Mouse (Mus musculus) kidney, postnatal 14 days (tissue): ENCODE measurements around the gene Agrn.
"Not testable (repeated sequence)": the region's sequence is repeated elsewhere in the genome, so short reads cannot be mapped to it uniquely, and the experiment has no call there.

Source experiments
- DNase-seq: peaks from one replicate; pipeline ENCODE4 v3.0.0; 2022; ENCODE audit warnings: mixed read lengths

Gene Agrn

GRCm38 (mm10) chr4:156200623-156201475 is 3.6 kb upstream of the Agrn start, which contains the start of gene Isg15:
Gene Isg15, minus strand, starts transcription at chr4:156200818.
- no peak for DNase-seq

DNA sequence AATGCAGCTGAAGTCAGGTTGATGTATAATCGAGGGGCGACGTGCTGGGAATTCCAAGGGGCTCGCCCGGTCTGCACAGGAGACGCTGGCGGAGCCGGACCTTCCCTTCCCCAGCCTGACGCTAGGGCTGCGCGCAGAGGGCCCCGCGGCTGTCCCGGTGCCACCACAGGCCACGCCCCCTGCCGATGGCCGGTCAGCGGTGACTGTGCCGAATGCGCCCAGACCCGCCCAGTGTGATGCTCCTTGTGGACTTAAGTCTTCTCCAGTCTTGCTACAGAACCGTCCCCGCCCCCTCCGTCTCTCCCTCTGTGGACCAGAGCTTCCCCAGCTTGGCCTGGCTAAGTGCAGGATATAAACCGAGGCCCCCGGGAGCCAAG is 529 bp upstream of the Agrn start:
- DNase-seq: peak; percentile 95

- DNase-seq: peak; percentile 86
These were observed 1.1 kb downstream of the Agrn start for GRCm38 (mm10) chr4:156195927-156196870.

DNA sequence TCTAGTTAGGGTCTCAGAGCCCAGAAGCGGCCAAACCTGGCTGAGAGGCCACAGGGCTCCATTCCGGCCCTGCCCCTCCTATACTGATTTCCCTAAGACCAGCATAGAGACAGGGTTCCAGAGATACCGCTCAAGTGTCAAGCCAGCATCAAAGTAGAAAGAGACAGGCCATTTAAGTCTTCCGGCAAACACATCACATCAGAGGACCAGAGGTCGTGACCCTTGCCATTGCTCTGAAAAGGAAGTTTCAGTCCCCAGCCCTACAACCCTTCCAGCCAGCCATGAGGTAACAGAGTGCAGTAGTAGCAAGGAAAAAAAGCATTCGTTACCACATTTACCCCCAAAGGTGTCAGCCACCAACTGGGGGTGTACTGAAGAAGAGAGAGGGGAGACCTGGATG is 2.9 kb downstream of the Agrn start:
- DNase-seq: no peak

DNA sequence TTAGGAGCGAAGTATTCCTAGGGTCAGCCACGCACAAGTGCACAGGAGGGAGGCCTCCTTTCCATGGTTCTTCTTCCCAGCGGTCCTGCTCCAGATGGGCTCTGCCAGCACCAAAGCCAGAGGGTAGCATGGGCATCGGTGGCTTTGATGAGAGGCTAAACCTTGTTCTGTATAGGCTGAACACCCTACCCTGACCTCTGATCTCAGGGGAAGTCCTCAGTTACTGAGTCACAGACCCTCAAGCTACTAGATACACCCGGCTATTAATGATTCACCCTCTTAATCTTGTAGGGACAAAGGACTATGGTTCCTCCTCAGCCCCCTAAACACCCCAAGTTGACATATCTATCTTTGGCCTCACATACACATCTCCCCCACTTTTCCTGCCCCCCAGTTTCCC is 3.4 kb downstream of the Agrn start:
- peak; percentile 46 for DNase-seq

GRCm38 (mm10) chr4:156193200-156193590 is 4.1 kb downstream of the Agrn start:
- DNase-seq: peak; percentile 74

DNA sequence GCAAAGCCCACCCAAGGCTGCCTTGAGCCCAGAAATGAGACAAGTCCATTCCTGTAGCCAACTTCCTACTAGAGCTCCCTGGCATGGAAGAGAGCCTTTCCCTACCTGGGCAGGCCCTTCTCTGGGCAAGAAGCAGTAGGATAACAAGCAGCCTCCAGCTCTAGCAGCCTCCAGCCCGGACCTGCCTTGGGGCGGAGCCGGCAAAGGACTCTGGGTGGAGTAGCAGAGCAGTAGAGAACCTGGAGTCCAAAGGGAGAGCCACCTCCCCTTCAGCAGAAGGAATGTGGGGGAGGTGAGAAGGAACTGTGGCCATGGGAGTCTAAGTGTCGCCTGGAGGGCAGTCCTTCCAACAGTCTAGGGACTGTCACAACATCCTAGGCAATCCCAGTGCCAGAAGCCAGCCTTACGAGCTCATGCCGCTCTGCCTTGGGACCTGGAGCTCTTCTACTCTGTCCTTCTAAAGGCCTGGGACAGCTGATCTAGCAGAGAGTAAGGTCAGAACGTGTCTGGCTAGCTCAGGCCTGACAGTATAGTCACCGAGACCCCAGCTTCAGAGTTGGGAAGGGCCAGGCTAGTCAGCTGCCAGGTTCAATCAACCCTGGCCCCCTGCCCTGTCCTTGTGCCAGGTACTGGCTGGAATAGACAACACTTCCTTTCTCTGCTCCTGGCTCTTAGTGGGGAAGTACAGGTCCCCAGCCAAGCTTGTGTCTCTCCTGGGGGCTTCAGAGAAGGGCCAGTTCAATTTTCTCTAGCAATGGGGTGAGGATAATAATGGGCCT is 4.7 kb downstream of the Agrn start:
- DNase-seq: peak; percentile 84

GRCm38 (mm10) chr4:156188811-156189323 is 8.4 kb downstream of the Agrn start:
- DNase-seq: peak; percentile 74

DNA sequence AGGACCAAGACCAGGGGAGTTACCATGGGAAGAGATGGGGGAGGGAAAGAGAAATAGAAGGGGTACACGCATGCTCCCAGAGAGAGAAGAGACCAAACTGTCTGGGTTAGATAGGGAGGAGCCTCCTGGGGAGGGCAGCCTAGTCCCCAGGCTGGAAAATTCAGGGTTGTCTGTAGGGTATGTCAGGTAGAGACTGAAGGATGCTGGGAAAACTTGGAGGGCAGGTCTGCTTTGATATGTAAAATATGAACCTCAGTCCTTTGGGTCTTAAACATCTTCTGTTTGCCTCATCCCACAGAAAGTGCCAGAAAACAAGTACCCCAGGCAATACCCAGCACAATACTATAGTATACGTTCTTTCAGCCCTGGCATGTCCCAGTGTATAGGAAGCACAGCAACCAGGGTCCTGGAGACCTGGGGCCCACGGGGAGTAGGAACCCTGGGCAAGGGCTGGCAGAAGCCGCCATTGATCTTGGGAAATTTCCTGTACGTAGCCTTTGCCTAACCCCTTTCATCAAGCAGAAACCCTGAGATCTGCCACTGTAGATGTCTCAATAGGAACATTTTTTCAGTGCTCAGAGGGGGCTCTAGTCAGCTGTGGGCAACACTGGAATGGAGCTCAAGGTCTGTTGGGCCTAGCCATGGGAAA is 9.0 kb downstream of the Agrn start:
- no peak for DNase-seq

- no peak for DNase-seq
These were observed 11.1 kb downstream of the Agrn start for GRCm38 (mm10) chr4:156185950-156186850.

GRCm38 (mm10) chr4:156185456-156185949 is 11.8 kb downstream of the Agrn start:
- no peak for DNase-seq

DNA sequence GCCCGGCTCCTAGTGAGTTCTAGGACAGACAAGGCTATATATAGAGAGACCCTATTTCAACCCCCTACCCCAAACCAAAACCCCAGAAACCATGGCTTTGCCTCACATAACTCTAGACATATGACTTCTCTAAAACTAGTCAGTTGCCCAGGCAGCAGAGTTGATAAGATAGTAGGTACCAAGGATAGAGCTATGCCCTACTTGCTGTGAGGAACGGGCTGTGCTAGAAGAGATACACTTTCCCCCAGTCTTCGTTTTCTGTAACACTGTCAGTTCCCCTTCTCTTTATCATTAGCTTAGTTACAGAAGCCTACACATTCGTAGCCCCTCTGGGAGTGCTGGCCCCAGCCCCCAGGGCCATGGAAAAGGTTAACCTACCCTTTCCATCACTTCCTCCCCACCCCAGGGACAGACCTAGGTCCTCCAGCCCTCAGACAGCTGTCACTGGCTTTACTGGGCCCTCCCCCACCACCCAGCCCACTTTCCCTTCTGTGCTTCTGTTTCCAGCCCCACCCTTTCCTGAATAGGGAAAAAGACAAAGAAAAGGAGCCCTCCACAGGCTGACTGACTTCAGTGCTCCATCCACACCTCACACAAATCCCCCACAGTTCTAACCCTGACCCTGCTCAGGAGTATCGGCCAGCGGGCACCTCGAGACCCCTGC is 12.9 kb downstream of the Agrn start:
- DNase-seq: no peak

GRCm38 (mm10) chr4:156183747-156184146 is 13.5 kb downstream of the Agrn start:
- DNase-seq: no peak

GRCm38 (mm10) chr4:156177630-156178029 is 19.7 kb downstream of the Agrn start:
- no peak for DNase-seq

DNA sequence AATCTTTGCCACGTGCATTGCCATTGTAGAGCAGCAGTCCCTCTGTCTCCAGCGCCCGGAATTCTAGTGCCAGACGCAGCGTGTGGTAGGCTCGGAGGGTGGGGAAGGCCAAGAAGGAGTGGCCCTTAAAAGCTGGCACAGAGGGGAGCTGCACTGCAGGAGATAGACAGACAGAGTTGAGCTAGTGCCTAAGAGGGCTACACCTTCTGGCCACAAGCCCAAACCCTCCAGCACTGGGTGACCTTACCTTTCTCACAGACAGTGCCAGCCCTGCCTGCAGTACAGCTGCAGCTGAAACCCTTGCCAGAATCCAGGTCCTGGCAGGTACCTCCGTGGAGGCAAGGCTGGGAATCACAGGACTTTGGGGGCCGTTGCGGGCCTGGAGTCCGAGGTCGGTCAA is 25.5 kb downstream of the Agrn start:
- no peak for DNase-seq

- no peak for DNase-seq
These were observed 28.2 kb downstream of the Agrn start for GRCm38 (mm10) chr4:156169129-156169528.

- no peak for DNase-seq
These were observed 28.7 kb downstream of the Agrn start for GRCm38 (mm10) chr4:156168611-156169010.

DNA sequence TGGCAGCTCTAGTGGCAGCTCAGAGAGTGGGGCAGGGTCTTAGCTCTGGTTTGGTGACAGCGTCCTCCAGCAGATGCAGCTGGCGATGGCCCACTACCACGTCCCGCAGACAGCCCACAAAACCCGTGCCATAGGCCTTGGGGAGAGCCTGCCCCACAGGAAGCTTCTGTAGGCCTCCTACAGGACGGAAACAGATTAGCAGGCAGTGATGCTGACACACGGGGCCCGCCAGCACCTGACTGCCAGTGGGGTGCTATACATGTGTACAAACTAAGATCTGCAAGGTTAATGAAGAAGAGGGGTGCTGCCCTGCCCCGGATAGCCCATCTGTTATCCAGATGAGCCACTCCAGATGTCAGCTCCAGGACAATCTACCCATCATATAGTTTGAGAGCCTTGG is 30.8 kb downstream of the Agrn start:
- DNase-seq: no peak

DNA sequence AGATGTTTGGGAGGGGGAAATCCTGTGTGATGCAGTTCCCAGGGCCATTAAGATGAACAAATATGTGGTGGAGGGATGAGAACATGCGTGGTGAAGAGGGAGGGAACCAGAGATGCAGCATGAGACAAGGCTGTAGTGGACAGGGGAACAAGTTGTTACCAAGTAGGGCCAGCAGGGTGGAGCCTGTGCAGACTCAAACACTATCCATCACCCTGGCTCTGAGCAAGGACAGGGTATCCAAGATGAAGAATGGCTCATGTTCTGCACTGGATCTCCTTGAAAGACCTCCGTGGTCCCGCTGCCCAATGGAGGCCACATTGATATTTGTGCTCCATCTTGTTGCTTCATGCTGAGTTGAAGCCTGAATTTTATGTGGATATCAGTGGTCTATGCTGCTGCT is 42.5 kb downstream of the Agrn start:
- DNase-seq: no peak

DNA sequence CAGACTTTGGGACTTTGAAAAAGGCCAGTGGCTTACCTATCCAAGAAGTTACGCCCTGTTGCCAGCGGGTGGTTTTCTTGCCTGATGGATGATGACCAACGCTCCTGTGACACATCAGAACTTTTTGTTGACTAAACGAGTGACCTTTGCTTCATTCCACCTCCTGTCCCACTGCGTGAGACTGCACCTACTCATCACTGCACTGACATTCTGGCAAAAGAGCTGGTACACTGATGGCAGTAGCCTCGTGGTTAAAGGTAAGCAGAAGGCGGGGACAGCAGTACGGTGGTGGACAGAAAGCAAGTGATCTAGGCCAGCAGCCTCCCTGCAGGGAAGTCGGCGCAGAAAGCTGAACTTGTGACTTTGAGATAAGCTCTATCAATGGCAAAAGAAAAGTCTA is 46.4 kb downstream of the Agrn start:
- not testable (repeated sequence) for DNase-seq
